Mouse (Mus musculus): Measurements from ENCODE around the gene Asxl1.

DNA sequence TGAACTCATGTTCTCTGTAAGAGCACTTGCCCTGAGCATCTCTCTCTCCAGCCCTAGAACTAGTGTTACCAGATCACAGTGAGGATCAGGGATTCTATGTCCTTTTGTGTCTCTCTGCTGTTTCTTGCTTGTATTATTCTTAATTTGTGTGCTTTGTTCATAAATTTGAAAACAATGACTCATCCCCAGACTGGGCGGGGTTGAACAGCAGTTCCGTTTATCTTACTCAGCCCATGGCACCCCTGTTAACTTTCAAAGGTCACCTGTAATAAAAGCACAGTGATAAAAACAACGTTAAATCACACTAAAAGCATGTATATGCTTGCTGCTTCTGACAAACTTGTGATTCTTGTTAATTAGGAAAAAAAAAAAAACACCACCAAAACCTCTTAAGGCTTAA is 3.0 kb upstream of the Asxl1 start:
- TF ChIP-seq CTCF (IDR thresholded peaks at IDR 0.05; ENCODE audit: low read depth), result no peak
- TF ChIP-seq EP300 (IDR thresholded peaks at IDR 0.05; ENCODE audit: low read depth), result no peak
